11 mouse cellular contexts compared by ENCODE assay signal in genomic region chr5:140021755-140022154, GRCm38 (mm10).
DNase-seq lines count a peak whose midpoint lies in the region; ATAC-seq and TF ChIP-seq lines count a peak whose summit lies in the region.
"Had no signal": no experiment of that assay in that cellular context is flagged by ENCODE, and none has a peak within 500 bp of the region (broad histone marks: within the 10 kb centered on the region; RNA-seq: fewer than 3 reads in every experiment).

No protein-coding gene starts in this region.

- H3K4me3 ChIP-seq in hindbrain, embryonic 12.5 days: no peak overlapping the region
- H3K4me3 ChIP-seq in hindbrain, embryonic 14.5 days (replicated peaks; ENCODE audit: low read length): no peak overlapping the region
- no peak overlapping the region for H3K4me3 ChIP-seq in cerebellum, adult 2 months (replicated peaks; ENCODE audit: insufficient read depth, low read depth, low read length)
- no peak overlapping the region for H3K4me3 ChIP-seq in kidney, adult 2 months (ENCODE audit: insufficient read depth, low read depth, low read length)
- H3K4me3 ChIP-seq: lung, embryonic 15.5 days had no signal

- H3K4me1 ChIP-seq in hindbrain, embryonic 12.5 days: peaks cover 27% of the 10 kb centered on the region
- peaks cover 16% of the 10 kb centered on the region for H3K4me1 ChIP-seq in hindbrain, embryonic 14.5 days (replicated peaks; ENCODE audit: control insufficient read depth, insufficient read depth, low read length)
- peaks cover 35% of the 10 kb centered on the region for H3K4me1 ChIP-seq in cerebellum, adult 2 months (ENCODE audit: control insufficient read depth, insufficient read depth, low read length)
- peaks cover 12% of the 10 kb centered on the region; the same call in 1 of the 2 replicates for H3K4me1 ChIP-seq in kidney, adult 2 months (ENCODE audit: control insufficient read depth, insufficient read depth, low read length)
- H3K4me1 ChIP-seq: lung, embryonic 15.5 days had no signal

- no peak for TF ChIP-seq POLR2A in cerebellum, adult 2 months (IDR thresholded peaks at IDR 0.05; ENCODE audit: borderline replicate concordance, insufficient read depth, low read length)
- TF ChIP-seq POLR2A in kidney, adult 2 months (IDR thresholded peaks at IDR 0.05; ENCODE audit: low read depth, low read length): no peak

- peak overlapping the region; percentile 5; the same call in 1 of the 2 replicates for H3K27ac ChIP-seq in hindbrain, embryonic 12.5 days
- no peak overlapping the region for H3K27ac ChIP-seq in hindbrain, embryonic 14.5 days
- no peak overlapping the region for H3K27ac ChIP-seq in cerebellum, adult 2 months (ENCODE audit: insufficient read depth, low read length)
- no peak overlapping the region for H3K27ac ChIP-seq in kidney, adult 2 months (ENCODE audit: insufficient read depth, low read depth, low read length)
- H3K27ac ChIP-seq: lung, embryonic 15.5 days had no signal

- TF ChIP-seq CTCF in cerebellum, adult 2 months (IDR thresholded peaks at IDR 0.05; ENCODE audit: borderline replicate concordance, insufficient read depth, low read depth, low read length): no peak
- TF ChIP-seq CTCF in kidney, adult 2 months (conservative IDR thresholded peaks at IDR 0.05; ENCODE audit: insufficient read depth, insufficient read length, low read depth, low read length): no peak

- no peak for ATAC-seq in hindbrain, embryonic 12.5 days (ENCODE audit: low FRiP score)
- ATAC-seq in hindbrain, embryonic 14.5 days (ENCODE audit: low FRiP score): no peak
- ATAC-seq in erythroblast, adult 5-6 weeks (replicated peaks; ENCODE audit: low FRiP score, poor library complexity, severe bottlenecking): no peak
- ATAC-seq: Patski had no signal

- 64% methylated on average over 10 of the region's 10 CpGs for WGBS in hindbrain, embryonic 12.5 days
- WGBS in hindbrain, embryonic 14.5 days: 65% methylated on average over 10 of the region's 10 CpGs
- 32% methylated on average over 10 of the region's 10 CpGs for WGBS in cerebellum, adult 2 months
- WGBS in kidney, adult 2 months: 92% methylated on average over 10 of the region's 10 CpGs

- H3K36me3 ChIP-seq in hindbrain, embryonic 12.5 days: no peaks in the 10 kb centered on the region; the same call in 1 of the 2 replicates
- no peaks in the 10 kb centered on the region for H3K36me3 ChIP-seq in hindbrain, embryonic 14.5 days (replicated peaks; ENCODE audit: control insufficient read depth, insufficient read depth)
- H3K36me3 ChIP-seq in kidney, adult 2 months (ENCODE audit: control insufficient read depth, insufficient read depth, low read length): no peaks in the 10 kb centered on the region
- H3K36me3 ChIP-seq: lung, embryonic 15.5 days had no signal

- no peak for DNase-seq in hindbrain, embryonic 14.5 days (ENCODE audit: low spot score)
- DNase-seq in cerebellum, adult 2 months: peak; percentile 66 to 73
- DNase-seq in layer of hippocampus, adult 8-10 months (ENCODE audit: low spot score in 2 of 2): peak; percentile 26 to 53
- DNase-seq in right cerebral cortex, adult 2 months (ENCODE audit: low spot score in 2 of 2): peak; percentile 36 to 65
- no peak for DNase-seq in kidney, adult 2 months
- no peak for DNase-seq in urinary bladder, postnatal 36 days (ENCODE audit: low spot score in 2 of 2)
- DNase-seq: adrenal gland, postnatal 36 days had no signal

- H3K4me2 ChIP-seq in hindbrain, embryonic 12.5 days (replicated peaks): no peak overlapping the region
- no peak overlapping the region for H3K4me2 ChIP-seq in hindbrain, embryonic 14.5 days (replicated peaks)
- H3K4me2 ChIP-seq: lung, embryonic 15.5 days had no signal

- no peaks in the 10 kb centered on the region for H3K9me3 ChIP-seq in hindbrain, embryonic 12.5 days (replicated peaks)
- no peaks in the 10 kb centered on the region for H3K9me3 ChIP-seq in hindbrain, embryonic 14.5 days (ENCODE audit: control insufficient read depth, low read length)
- H3K9me3 ChIP-seq: lung, embryonic 15.5 days had no signal

- no peak overlapping the region for H3K9ac ChIP-seq in hindbrain, embryonic 12.5 days
- H3K9ac ChIP-seq in hindbrain, embryonic 14.5 days: no peak overlapping the region
- H3K9ac ChIP-seq: lung, embryonic 15.5 days had no signal

- no peaks in the 10 kb centered on the region for H3K27me3 ChIP-seq in hindbrain, embryonic 12.5 days
- no peaks in the 10 kb centered on the region for H3K27me3 ChIP-seq in hindbrain, embryonic 14.5 days (ENCODE audit: control insufficient read depth, insufficient read depth, low read length)
- H3K27me3 ChIP-seq in cerebellum, adult 2 months (ENCODE audit: control insufficient read depth, insufficient read depth, low read length): no peaks in the 10 kb centered on the region
- H3K27me3 ChIP-seq in kidney, adult 2 months (replicated peaks; ENCODE audit: control insufficient read depth, insufficient read depth, low read length): no peaks in the 10 kb centered on the region
- H3K27me3 ChIP-seq: lung, embryonic 15.5 days; Patski had no signal

Comparison
In these comparisons a context has a peak if more than half of its experiments do, and no peak if none do; other contexts are left out.
1. DNase-seq: peak in cerebellum, adult 2 months (2 of 2), layer of hippocampus, adult 8-10 months (2 of 2) and right cerebral cortex, adult 2 months (2 of 2); none in hindbrain, embryonic 14.5 days (single experiment), kidney, adult 2 months (single experiment) and urinary bladder, postnatal 36 days (0 of 2).